Mouse (Mus musculus) thymus, adult 2 months (tissue): Measurements from ENCODE around the gene Tdrd6. TPM values are rescaled to one million over a fixed set of nuclear protein-coding genes. Genes with fewer than 3 reads are reported as not detected.

Source experiments
- DNase-seq: peaks from one replicate; pipeline ENCODE4 v3.0.0; 2021
- H3K27ac ChIP-seq: fragments of 200-500 bp; 2 replicates; pipeline ENCODE4 v1.5.1; 2012; ENCODE audit warnings: low read length, control low read depth; ENCODE audit not compliant: control insufficient read depth, insufficient read depth
- H3K27me3 ChIP-seq: fragments of 200-500 bp; 2 replicates; pipeline ENCODE4 v1.6.1; 2012; ENCODE audit warnings: mild to moderate bottlenecking, low read length, moderate library complexity, mixed read lengths; ENCODE audit not compliant: control insufficient read depth, insufficient read depth
- H3K36me3 ChIP-seq: fragments of 200-500 bp; 2 replicates; pipeline ENCODE4 v1.6.1; 2012; ENCODE audit warnings: mild to moderate bottlenecking, low read length, moderate library complexity; ENCODE audit not compliant: control insufficient read depth, insufficient read depth
- H3K4me1 ChIP-seq: fragments of 200-500 bp; replicated peaks from 2 replicates; pipeline ENCODE4 v1.6.1; 2012; ENCODE audit warnings: low read length; ENCODE audit not compliant: control insufficient read depth, insufficient read depth
- H3K4me3 ChIP-seq: fragments of 200-500 bp; 2 replicates; pipeline ENCODE4 v1.5.1; 2012; ENCODE audit warnings: mild to moderate bottlenecking, low read length, control low read depth, moderate library complexity; ENCODE audit not compliant: control insufficient read depth, insufficient read depth
- CTCF ChIP-seq: fragments of 200-500 bp; IDR thresholded peaks from 2 replicates; pipeline ENCODE4 v1.5.1; 2012; ENCODE audit warnings: mild to moderate bottlenecking, control low read depth, low read length, moderate library complexity, borderline replicate concordance; ENCODE audit not compliant: control insufficient read depth, poor library complexity, insufficient read depth; ENCODE audit errors: extremely low read depth
- POLR2A ChIP-seq: fragments of 200-500 bp; IDR thresholded peaks from 2 replicates; pipeline ENCODE4 v1.6.1; 2012; ENCODE audit warnings: mild to moderate bottlenecking, low read length, control low read depth, moderate library complexity; ENCODE audit not compliant: control insufficient read depth, poor library complexity, insufficient read depth; ENCODE audit errors: extremely low read depth
- WGBS: fragments of 180-500 bp; shearing (Covaris S2); methylation state at CpG from one replicate; pipeline ENCODE4 v1.1.7; 2018; 5-methylcytosine and 5-hydroxymethylcytosine counted together
- polyA plus RNA-seq: library from polyadenylated mRNA; depleted of rRNA; stranded (reverse); fragments of >200 nt; gene quantifications from 2 replicates; pipeline ENCODE4 v1.2.3, GENCODE M21; 2012; rRNA removed

Gene Tdrd6
- polyA plus RNA-seq, 1 experiment, result 0.01 TPM

DNA sequence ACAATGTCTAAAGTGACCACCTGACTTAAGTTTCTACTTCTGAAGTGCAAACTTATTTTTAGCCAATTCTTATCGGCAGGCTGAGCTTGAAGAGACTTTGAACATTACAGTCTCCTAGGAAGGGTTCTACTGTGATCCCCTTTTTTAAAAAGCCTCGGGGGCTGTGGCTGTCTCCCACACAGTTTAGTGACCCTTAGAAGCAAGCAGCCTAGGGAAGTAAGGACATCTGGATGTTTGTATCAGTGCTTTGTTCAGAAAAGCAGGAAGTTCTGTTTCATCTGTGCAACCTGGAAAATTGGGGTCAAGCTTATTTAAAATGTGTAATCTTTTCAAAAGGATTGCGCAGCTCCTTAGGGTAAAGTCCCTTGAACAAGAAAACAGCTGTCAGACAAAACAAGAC lies 49.6 kb downstream of the Tdrd6 start:
- no peaks in the 10 kb centered on the region for H3K4me1 ChIP-seq
- DNase-seq, result no peak
- WGBS, result 55% methylated on average over 3 of the region's 3 CpGs
- no peak for TF ChIP-seq POLR2A
- no peak for TF ChIP-seq CTCF
- H3K27ac ChIP-seq, result no peak overlapping the region
- H3K27me3 ChIP-seq, result no peaks in the 10 kb centered on the region
- no peaks in the 10 kb centered on the region for H3K36me3 ChIP-seq
- H3K4me3 ChIP-seq, result no peak overlapping the region

GRCm38 (mm10) chr17:43573624-43574073 lies 56.5 kb downstream of the Tdrd6 start:
- Histone ChIP-seq H3K4me3 (no peak overlapping the region), H3K27ac (no peak overlapping the region), H3K27me3 (no peaks in the 10 kb centered on the region), H3K36me3 (no peaks in the 10 kb centered on the region), H3K4me1 (no peaks in the 10 kb centered on the region)
- no peak for DNase-seq
- TF ChIP-seq CTCF (no peak), POLR2A (no peak)
- WGBS, result 41% methylated on average over 3 of the region's 3 CpGs

- no peak for DNase-seq
- Histone ChIP-seq H3K27ac (no peak overlapping the region), H3K27me3 (no peaks in the 10 kb centered on the region; the same call in 1 of the 2 replicates), H3K4me3 (no peak overlapping the region), H3K4me1 (no peaks in the 10 kb centered on the region), H3K36me3 (no peaks in the 10 kb centered on the region)
- WGBS, result 50% methylated on average over 7 of the region's 7 CpGs
- TF ChIP-seq CTCF, result no peak
- TF ChIP-seq POLR2A, result no peak
Observed at GRCm38 (mm10) chr17:43569287-43569686, 60.8 kb downstream of the Tdrd6 start.

DNA sequence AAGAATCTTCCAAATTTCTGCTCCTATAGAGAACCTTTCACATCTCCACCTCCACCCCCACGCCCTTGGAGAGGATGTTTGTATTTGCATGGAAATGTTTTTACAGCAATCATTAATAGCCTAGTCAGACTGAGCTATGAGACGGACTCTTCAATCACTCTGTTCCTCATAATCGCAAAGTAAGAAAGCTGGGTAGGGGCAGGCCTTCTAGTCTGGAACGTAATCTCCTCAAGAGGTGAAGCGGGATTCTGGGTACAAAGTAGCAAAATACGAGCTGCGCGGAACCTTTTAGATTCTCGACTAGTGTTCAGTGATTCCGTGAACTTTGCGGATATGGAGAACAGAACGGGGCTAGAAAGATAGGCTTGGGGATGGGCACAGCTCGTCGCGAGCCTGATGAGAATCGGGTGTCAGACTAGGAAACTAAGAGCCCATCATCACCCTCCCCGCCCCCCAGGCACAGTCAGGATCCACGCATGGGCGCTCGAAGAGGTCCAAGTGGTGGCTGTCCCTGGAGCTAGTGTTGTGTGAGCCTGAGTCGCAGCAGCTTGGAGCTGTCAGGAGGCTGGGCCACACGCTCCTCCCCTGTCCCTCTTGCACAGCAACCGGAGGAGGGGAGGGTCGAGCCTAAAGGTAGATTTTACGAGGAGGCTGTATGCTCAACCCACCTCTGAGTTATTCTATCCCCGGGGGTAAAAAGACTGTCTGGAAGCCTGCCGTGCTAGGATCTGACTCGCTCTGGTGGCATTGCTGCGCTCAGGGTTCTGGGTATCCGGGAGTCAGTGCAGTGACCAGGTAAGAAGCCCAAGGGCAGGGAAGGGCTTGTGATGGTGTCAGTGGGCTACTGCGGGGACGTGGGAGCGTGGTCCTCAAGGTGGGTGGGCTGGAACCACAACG lies 61.9 kb downstream of the Tdrd6 start, which contains the start of gene Pla2g7:
Gene Pla2g7 (plus strand): TSS at position 107 of the 897 bp plus-strand sequence.
- WGBS, result 6% methylated on average over 34 of the region's 34 CpGs
- no peak for DNase-seq
- Histone ChIP-seq H3K4me1 (no peaks in the 10 kb centered on the region), H3K36me3 (no peaks in the 10 kb centered on the region), H3K4me3 (no peak within 1 kb of the TSS), H3K27ac (no peak within 1 kb of the TSS), H3K27me3 (no peaks in the 10 kb centered on the region; the same call in 1 of the 2 replicates)
- TF ChIP-seq POLR2A (no peak), CTCF (no peak)

DNA sequence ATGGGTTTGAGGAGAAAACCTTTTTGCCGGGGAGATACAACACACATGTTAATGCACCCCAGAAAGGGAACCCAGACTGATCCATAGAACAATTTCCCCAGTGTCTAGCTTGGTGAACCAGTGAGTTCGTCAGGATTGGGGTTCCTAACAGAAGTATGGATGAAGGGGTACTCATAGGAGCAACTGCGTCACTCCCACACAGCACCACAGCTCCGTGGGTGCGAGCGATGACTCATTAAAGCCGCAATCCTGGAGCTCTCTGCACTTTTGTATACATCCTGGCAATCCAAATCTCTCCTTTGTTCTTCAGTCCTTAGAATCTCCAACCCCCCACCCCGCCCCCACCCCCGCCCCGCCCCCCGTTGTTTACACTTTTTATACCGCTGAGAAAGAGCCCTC lies 62.5 kb downstream of the Tdrd6 start:
- H3K4me3 ChIP-seq, result no peak overlapping the region
- H3K27ac ChIP-seq, result no peak overlapping the region
- DNase-seq, result no peak
- no peak for TF ChIP-seq CTCF
- no peak for TF ChIP-seq POLR2A
- WGBS, result 66% methylated on average over 12 of the region's 12 CpGs
- H3K36me3 ChIP-seq, result no peaks in the 10 kb centered on the region
- no peaks in the 10 kb centered on the region for H3K4me1 ChIP-seq
- H3K27me3 ChIP-seq, result no peaks in the 10 kb centered on the region; the same call in 1 of the 2 replicates

Other genes with a start within 250 kb of the Tdrd6 start
- 1.0 and 1.7 TPM in 2 replicates for gene Mep1a, start 127.5 kb downstream of the Tdrd6 start, polyA plus RNA-seq
- gene Ankrd66, start 86.7 kb downstream of the Tdrd6 start, polyA plus RNA-seq, result not detected in 2 replicates
- 6.7 and 9.0 TPM in 2 replicates for gene Pla2g7, start 62.2 kb downstream of the Tdrd6 start, polyA plus RNA-seq
- 8.7 and 9.7 TPM in 2 replicates for gene Slc25a27, start 36.9 kb upstream of the Tdrd6 start, polyA plus RNA-seq
- gene Cyp39a1, start 37.1 kb upstream of the Tdrd6 start, polyA plus RNA-seq, result 0.20 and 0.35 TPM in 2 replicates
- gene Rcan2, start 171.1 kb upstream of the Tdrd6 start, polyA plus RNA-seq, result 1.4 and 6.4 TPM in 2 replicates